Mouse (Mus musculus) adrenal gland (tissue): Measurements from ENCODE around the gene Krt20.

Experiments used
- intact Hi-C: fragments of 180-260 bp; cut with DNase I; formaldehyde crosslinking; loops from one replicate; pipeline ENCODE4 v1.15.1; 2025
- long read RNA-seq, 2 experiments: library from polyadenylated mRNA; unstranded; transcript quantifications; one replicate each; pipeline ENCODE4 v2.0.0; 2020; ENCODE audit warnings: borderline replicate concordance in 1 of 2; ENCODE audit not compliant: insufficient replicate concordance in 1 of 2

Krt20 gene
- long read RNA-seq, experiment 1: 0 reads
- long read RNA-seq, experiment 2: 0 reads

GRCm38 (mm10) chr11:99437972-99438371 is at the start of gene Krt20:
TSS of gene Krt20 (minus strand) at chr11:99438150.
- intact Hi-C loops: no loop called here

GRCm38 (mm10) chr11:99474981-99475380 is 37.0 kb upstream of the Krt20 start:
- intact Hi-C loops: no loop called here

- intact Hi-C loops: no loop called here
Measured at GRCm38 (mm10) chr11:99473433-99473832, 35.5 kb upstream of the Krt20 start.

GRCm38 (mm10) chr11:99472405-99472804 is 34.5 kb upstream of the Krt20 start:
- intact Hi-C loops: no loop called here

- intact Hi-C loops: no loop called here
Measured at GRCm38 (mm10) chr11:99471946-99472345, 34.0 kb upstream of the Krt20 start.

GRCm38 (mm10) chr11:99469228-99469627 is 31.3 kb upstream of the Krt20 start:
- intact Hi-C loops: loop anchor here (5.0 kb wide), 1 partner anchor 103 kb away; no protein-coding TSS in a partner anchor

GRCm38 (mm10) chr11:99468566-99468965 is 30.6 kb upstream of the Krt20 start:
- intact Hi-C loops: loop anchor here (5.0 kb wide), 1 partner anchor 104 kb away; no protein-coding TSS in a partner anchor

- intact Hi-C loops: loop anchor here (5.0 kb wide), 1 partner anchor 106 kb away; no protein-coding TSS in a partner anchor
Measured at GRCm38 (mm10) chr11:99466316-99466715, 28.4 kb upstream of the Krt20 start.

- intact Hi-C loops: loop anchor here (2.0 to 5.0 kb wide), 4 partner anchors 107 to 832 kb away; no protein-coding TSS in a partner anchor
Measured at GRCm38 (mm10) chr11:99464836-99465235, 26.9 kb upstream of the Krt20 start.

- intact Hi-C loops: loop anchor here (1.0 to 5.0 kb wide), 5 partner anchors 50 to 834 kb away; no protein-coding TSS in a partner anchor
Measured at GRCm38 (mm10) chr11:99463155-99463554, 25.2 kb upstream of the Krt20 start.

- intact Hi-C loops: loop anchor here (2.0 to 5.0 kb wide), 3 partner anchors 83 to 836 kb away; no protein-coding TSS in a partner anchor
Measured at GRCm38 (mm10) chr11:99461736-99462135, 23.8 kb upstream of the Krt20 start.

- intact Hi-C loops: no loop called here
Measured at GRCm38 (mm10) chr11:99458887-99459286, 20.9 kb upstream of the Krt20 start.

GRCm38 (mm10) chr11:99454759-99455158 is 16.8 kb upstream of the Krt20 start:
- intact Hi-C loops: no loop called here

GRCm38 (mm10) chr11:99454044-99454443 is 16.1 kb upstream of the Krt20 start:
- intact Hi-C loops: no loop called here

- intact Hi-C loops: no loop called here
Measured at GRCm38 (mm10) chr11:99448769-99449168, 10.8 kb upstream of the Krt20 start.

GRCm38 (mm10) chr11:99441220-99441619 is 3.3 kb upstream of the Krt20 start:
- intact Hi-C loops: no loop called here

GRCm38 (mm10) chr11:99439465-99439864 is 1.5 kb upstream of the Krt20 start:
- intact Hi-C loops: no loop called here

- intact Hi-C loops: no loop called here
Measured at GRCm38 (mm10) chr11:99436625-99437024, 1.3 kb downstream of the Krt20 start.

GRCm38 (mm10) chr11:99430670-99431069 is 7.3 kb downstream of the Krt20 start:
- intact Hi-C loops: no loop called here

GRCm38 (mm10) chr11:99422159-99422558 is 15.8 kb downstream of the Krt20 start, which contains the start of gene Krt12:
TSS of gene Krt12 (minus strand) at chr11:99422259.
- intact Hi-C loops: no loop called here

GRCm38 (mm10) chr11:99420586-99420985 is 17.4 kb downstream of the Krt20 start:
- intact Hi-C loops: no loop called here

GRCm38 (mm10) chr11:99417819-99418218 is 20.1 kb downstream of the Krt20 start:
- intact Hi-C loops: no loop called here

- intact Hi-C loops: no loop called here
Measured at GRCm38 (mm10) chr11:99416902-99417301, 21.0 kb downstream of the Krt20 start.
